Mouse (Mus musculus): ENCODE measurements around the gene Tuba1b. TPM values are rescaled to one million over a fixed set of nuclear protein-coding genes. Genes with fewer than 3 reads are reported as not detected.

The Tuba1b gene
- polyA plus RNA-seq, 1 experiment: 181 TPM

GRCm38 (mm10) chr15:98897928-98898800, 36.2 kb downstream of the Tuba1b start, which contains the start of gene Dhh:
Gene Dhh (minus strand): TSS chr15:98898540.
- no peak for TF ChIP-seq GATA1 (IDR thresholded peaks at IDR 0.05; ENCODE audit: low read length)

- TF ChIP-seq GATA1 (IDR thresholded peaks at IDR 0.05; ENCODE audit: low read length): no peak
Observed at GRCm38 (mm10) chr15:98897495-98897894, 36.9 kb downstream of the Tuba1b start.

DNA sequence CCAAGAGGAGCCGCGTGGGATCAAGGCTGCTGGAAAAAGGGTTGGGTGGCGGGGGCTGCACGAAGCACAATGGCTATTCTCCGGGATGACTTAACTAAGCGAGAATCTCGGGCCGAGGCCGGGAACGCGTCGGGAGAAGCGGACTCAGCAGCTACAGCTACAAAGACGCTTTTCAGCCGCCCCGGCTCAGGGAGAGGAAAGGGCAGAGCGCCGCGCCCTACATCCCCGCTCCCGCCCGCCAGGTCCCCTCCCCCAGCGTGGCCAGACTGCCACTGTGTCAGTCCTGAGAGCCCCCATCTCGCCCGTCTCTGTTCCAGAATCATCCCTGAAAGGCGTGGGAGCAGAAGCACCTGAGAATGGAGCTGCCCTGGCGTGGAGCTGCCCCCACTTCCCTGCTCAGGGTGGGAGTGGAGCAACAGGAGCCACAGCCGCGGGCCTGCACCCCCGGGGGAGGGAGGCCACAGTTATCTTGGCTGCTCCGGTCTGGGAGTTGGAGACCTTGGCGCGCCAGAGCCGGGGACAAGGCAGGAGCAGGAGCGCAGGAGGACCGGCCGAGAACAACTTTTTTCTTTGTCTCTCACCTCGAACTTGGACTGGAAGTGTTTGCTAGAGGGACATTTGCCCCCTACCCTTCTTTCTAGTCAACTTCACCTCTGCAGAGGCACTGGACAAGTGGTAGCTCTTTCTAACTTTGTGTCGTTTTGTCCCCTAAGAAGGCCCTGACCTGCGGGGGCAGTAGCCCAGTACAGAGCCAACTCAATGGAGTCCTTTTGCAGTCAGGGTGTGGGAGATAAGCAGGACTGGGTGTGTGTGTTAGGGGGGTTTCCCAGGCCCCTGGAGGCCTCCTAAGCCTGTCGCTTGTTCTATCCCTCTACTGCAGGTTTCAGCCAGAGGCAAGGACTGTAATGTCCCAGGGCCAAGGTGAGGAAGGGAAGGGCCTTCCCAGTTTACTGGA, 38.5 kb downstream of the Tuba1b start:
- no peak for TF ChIP-seq GATA1 (IDR thresholded peaks at IDR 0.05; ENCODE audit: low read length)

DNA sequence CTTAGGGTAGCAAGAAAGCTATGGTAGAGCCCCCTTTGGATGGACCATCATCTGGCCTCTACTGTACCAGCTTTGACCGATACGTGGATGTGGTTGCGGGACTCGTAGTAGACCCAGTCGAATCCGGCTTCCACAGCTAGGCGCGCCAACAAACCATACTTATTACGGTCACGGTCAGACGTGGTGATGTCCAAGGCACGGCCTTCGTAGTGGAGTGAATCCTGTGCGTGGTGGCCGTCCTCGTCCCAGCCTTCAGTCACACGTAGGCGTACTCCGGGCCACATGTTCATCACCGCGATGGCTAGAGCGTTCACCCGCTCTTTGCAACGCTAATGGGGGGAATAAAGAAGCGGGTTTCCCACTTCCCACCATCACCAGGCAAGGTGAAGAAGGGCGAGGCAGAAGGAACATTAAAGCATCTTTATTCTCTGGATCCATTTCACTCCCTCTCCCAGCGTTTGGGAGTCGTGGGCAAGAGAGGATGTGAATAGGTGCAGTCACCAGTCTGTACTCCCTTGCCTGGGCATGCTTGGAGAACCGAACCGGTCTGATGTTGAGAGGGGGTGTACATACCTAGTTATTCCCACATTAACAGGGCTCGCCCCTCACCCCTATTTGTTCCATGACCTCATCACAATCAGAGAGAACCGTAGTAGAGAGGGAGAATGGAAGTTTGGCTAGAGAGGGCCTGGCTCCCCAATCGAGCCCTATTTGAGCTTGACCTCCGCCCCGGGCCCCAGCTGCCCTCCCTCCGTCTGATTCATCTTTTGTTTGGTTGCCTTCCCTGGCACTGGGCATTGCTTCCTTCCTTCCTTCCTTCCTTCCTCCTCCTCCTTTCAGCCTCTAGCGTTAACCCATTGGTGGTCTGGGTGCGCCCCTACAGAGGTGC, 39.4 kb downstream of the Tuba1b start:
- no peak for TF ChIP-seq GATA1 (IDR thresholded peaks at IDR 0.05; ENCODE audit: low read length)

DNA sequence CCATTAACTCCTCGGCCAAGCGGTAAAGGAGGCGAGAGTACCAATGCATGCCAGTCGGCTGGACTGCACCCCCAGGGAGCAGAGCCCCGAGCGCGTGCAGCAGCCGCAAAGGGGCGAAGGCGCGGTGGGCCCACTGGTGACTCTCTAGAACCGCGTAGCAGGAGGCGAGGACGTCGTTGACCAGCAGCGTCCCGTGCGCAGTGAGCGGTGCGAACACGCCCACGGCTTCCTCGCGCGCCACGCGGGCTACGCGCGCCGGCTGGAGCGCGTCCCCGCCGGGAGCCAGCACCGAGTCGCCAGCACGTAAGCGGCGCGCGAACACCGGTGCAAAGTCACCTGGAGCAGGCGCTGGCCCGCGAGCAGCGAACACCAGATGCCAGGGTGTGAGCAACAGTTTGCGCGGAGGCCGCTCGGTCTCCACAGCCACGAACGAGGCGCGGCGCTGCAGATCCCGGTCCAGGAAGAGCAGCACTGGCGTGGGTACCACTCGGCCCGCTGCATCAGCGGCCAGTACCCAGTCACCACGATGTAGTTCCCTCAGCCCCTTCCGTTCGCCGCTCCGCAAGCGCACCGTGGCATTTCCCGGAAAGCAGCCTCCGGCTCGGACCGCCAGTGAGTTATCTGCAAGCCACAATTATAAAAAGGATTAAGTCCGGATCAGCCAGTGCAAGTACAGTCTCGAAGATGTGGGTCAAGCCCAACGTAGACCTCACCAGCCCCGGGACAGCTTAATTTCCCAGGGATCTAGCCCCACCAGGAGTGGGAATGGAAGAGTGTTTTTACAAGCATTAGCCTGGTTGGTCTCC, 40.2 kb downstream of the Tuba1b start, which contains the start of gene Rhebl1:
TSS of gene Rhebl1 (minus strand) at position 601 of the 806 bp plus-strand sequence.
- TF ChIP-seq GATA1 (IDR thresholded peaks at IDR 0.05; ENCODE audit: low read length): no peak

GRCm38 (mm10) chr15:98893036-98893435, 41.3 kb downstream of the Tuba1b start:
- TF ChIP-seq GATA1 (IDR thresholded peaks at IDR 0.05; ENCODE audit: low read length): no peak

DNA sequence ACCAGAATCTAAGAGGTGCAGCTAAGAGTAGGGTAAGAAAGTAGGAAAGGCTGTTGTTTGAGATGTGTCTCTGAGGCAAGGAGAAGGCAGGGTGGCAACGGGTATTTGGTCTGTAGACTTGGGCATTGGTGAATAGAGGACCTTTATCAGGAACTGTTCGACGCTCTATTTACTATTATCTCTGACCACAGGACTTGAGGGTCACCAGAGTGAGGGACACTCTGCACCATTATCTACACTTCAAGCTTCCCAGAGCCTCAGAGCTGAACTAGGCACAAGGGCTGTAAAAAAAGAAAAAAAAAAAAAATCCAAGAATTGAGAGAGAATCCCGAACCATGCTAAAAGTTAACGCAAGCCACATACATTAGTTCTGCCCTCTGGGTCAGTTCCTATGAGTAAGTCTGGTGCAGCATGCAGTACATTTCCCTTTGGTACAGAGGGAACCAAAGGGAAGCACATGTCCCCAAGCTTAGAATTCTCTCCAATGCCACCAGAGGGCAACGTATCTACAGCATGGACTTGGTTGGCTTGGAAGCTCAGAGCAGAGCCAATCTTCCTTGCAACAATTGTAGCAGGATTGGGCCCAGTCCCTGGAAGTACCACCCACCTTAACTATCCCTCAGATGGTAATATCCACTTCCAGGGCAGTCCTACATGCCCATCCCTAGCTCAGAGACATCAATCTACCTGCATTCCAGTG, 42.3 kb downstream of the Tuba1b start:
- no peak for TF ChIP-seq GATA1 (IDR thresholded peaks at IDR 0.05; ENCODE audit: low read length)

DNA sequence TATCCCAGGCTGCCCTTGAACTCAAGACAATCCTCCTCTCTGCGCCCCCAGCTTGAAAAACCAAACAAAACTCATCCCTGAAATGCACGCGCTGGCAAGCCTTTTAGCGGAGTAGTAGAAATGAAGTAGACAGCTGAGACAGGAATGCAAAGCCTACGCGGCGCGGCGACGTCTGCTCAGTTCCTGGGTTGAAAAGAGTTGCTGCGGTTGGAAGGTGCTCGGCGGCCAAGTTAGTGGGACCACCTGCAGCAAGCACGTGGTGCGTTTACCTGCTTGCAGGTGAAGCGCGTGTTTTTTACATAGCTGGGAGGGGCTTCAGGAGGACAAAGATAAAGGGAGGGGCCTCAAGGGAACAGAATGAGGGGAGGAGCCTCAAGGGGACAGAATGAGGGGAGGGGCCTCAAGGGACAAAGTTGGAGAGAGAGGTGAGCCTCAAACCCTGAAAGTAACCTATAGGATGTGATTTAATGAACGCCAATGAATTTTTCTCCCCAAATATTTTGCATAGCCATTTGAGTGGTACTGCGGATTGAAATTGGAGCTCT, 43.1 kb downstream of the Tuba1b start:
- TF ChIP-seq GATA1 (IDR thresholded peaks at IDR 0.05; ENCODE audit: low read length): no peak

GRCm38 (mm10) chr15:98887526-98887925, 46.8 kb downstream of the Tuba1b start:
- no peak for TF ChIP-seq GATA1 (IDR thresholded peaks at IDR 0.05; ENCODE audit: low read length)

GRCm38 (mm10) chr15:98886667-98887387, 47.5 kb downstream of the Tuba1b start:
- TF ChIP-seq GATA1 (IDR thresholded peaks at IDR 0.05; ENCODE audit: low read length): no peak

DNA sequence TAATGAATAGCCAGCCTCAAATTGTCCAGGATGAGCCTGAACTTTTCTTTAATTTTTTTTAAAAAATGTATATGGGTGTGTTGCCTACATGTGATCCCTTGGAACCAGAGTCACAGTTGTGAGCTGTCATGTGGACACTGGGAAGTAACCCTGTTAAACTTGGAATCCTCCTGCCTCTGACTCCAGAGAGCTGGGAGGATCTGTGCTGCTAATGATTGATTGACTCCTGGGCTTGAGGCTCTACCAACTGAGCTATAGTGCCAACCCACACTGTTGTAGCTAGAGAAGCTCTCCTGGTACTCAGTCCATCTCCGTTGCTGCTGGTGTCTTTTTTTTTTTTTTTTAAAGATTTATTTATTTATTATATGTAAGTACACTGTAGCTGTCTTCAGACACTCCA, 50.3 kb downstream of the Tuba1b start:
- TF ChIP-seq GATA1 (IDR thresholded peaks at IDR 0.05; ENCODE audit: low read length): no peak

GRCm38 (mm10) chr15:98883661-98884060, 50.7 kb downstream of the Tuba1b start:
- no peak for TF ChIP-seq GATA1 (IDR thresholded peaks at IDR 0.05; ENCODE audit: low read length)

DNA sequence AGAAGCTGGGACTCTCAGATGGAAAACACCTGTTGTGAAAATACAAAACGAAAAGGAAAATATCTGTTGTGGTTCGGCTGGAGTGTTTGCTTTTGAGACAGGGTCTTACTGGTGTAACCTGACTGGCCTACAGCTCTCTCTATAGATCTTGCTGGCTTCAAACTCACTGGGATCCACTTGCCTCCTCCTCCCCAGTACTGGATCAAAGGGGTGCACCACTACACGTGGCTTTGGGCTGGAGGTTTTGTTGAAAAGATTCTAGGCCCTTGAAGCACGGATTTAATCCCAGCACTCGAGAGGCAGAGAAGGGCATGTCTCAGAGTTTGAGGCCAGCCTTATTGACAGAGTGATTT, 52.7 kb downstream of the Tuba1b start:
- TF ChIP-seq GATA1 (IDR thresholded peaks at IDR 0.05; ENCODE audit: low read length): no peak

Other genes starting within 250 kb of the Tuba1b start
- not detected in 2 replicates for gene Ccdc65, start 226.4 kb downstream of the Tuba1b start, polyA plus RNA-seq (2012)
- gene Fkbp11, start 206.4 kb downstream of the Tuba1b start, polyA plus RNA-seq (2012): 9.6 and 10.2 TPM in 2 replicates
- 37.5 and 43.4 TPM in 2 replicates for gene Arf3, start 171.4 kb downstream of the Tuba1b start, polyA plus RNA-seq (2012)
- not detected in 2 replicates for gene Wnt10b, start 156.4 kb downstream of the Tuba1b start, polyA plus RNA-seq (2012)
- not detected in 2 replicates for gene Wnt1, start 144.7 kb downstream of the Tuba1b start, polyA plus RNA-seq (2012)
- 0.14 and 0.15 TPM in 2 replicates for gene Ddn, start 125.1 kb downstream of the Tuba1b start, polyA plus RNA-seq (2012)
- gene Prkag1, start 103.0 kb downstream of the Tuba1b start, polyA plus RNA-seq (2012): 131 and 155 TPM in 2 replicates
- 38.0 and 38.1 TPM in 2 replicates for gene Kmt2d, start 63.4 kb downstream of the Tuba1b start, polyA plus RNA-seq (2012)
- gene Rhebl1, start 40.0 kb downstream of the Tuba1b start, polyA plus RNA-seq (2012): 2.4 and 2.7 TPM in 2 replicates
- not detected in 2 replicates for gene Dhh, start 36.0 kb downstream of the Tuba1b start, polyA plus RNA-seq (2012)
- gene Lmbr1l, start 16.3 kb downstream of the Tuba1b start, polyA plus RNA-seq (2012): 7.5 and 9.2 TPM in 2 replicates
- gene Gm49450, start 19.0 kb upstream of the Tuba1b start, polyA plus RNA-seq (2012): not detected in 2 replicates
- gene Tuba1a, start 19.1 kb upstream of the Tuba1b start, polyA plus RNA-seq (2012): 2.5 and 19.3 TPM in 2 replicates
- gene Tuba1c, start 95.3 kb upstream of the Tuba1b start, polyA plus RNA-seq (2012): 33.1 and 52.2 TPM in 2 replicates
- gene Prph, start 120.6 kb upstream of the Tuba1b start, polyA plus RNA-seq (2012): not detected in 2 replicates
- gene Troap, start 140.0 kb upstream of the Tuba1b start, polyA plus RNA-seq (2012): 66.5 and 72.8 TPM in 2 replicates
- not detected in 2 replicates for gene C1ql4, start 153.3 kb upstream of the Tuba1b start, polyA plus RNA-seq (2012)
- not detected in 2 replicates for gene Dnajc22, start 158.6 kb upstream of the Tuba1b start, polyA plus RNA-seq (2012)
- not detected in 2 replicates for gene Spats2, start 191.4 kb upstream of the Tuba1b start, polyA plus RNA-seq (2012)

All from G1E-ER4 (cell line).